Mouse (Mus musculus) testis, postnatal 14 days (tissue): ENCODE results near the gene Olfr1393.
"Not testable (repeated sequence)": the region's sequence is repeated elsewhere in the genome, so short reads cannot be mapped to it uniquely, and the experiment has no call there.

Experiments used
- DNase-seq: peaks from one replicate; pipeline ENCODE4 v3.0.0; 2021; ENCODE audit warnings: low spot score

The Olfr1393 gene

GRCm38 (mm10) chr11:49251380-49251761, 26.7 kb upstream of the Olfr1393 start:
- no peak for DNase-seq

- no peak for DNase-seq
Measured at GRCm38 (mm10) chr11:49252048-49252447, 26.1 kb upstream of the Olfr1393 start.

DNA sequence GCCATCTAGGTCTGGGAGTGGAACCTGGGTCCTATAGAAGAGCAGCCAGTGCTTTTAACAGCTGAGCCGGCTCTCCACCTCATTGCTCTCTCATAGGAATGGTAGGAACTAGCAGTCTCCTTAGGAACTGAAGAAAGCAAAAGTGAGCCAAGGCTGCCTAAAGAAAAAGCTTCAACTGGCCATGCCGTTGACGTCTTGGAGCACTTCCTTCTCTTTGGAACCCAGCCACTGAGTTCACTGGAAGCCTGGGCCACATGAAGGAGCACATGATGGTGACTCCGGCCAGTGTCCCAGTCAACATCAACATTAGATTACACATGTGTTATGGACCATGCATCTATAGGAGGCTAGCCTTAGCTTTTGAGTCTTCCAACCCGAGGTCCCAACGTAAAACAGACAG, 25.1 kb upstream of the Olfr1393 start:
- no peak for DNase-seq

- DNase-seq = no peak
Measured at GRCm38 (mm10) chr11:49259296-49259695, 18.8 kb upstream of the Olfr1393 start.

DNA sequence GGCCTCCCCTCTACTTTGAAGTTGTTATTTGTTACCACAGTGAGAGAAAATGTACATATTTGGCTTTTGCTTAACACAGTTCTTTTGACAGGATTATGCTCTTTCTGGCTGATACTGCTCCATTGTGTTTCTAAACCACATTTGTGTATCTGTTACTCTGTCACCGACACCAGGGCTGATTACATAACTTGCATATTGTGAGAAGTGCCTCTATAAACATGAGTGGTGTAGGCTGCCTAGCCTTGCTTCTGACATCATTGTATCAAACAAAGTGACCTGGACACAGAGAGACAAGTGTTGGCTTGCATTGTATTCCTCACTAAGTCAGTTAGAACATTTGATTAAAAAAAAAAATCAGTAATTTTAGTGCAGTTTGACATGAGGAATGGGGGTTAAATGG, 18.3 kb upstream of the Olfr1393 start:
- no peak for DNase-seq

GRCm38 (mm10) chr11:49260598-49261312, 17.3 kb upstream of the Olfr1393 start:
- no peak for DNase-seq

GRCm38 (mm10) chr11:49261313-49261855, 16.7 kb upstream of the Olfr1393 start:
- DNase-seq = no peak

DNA sequence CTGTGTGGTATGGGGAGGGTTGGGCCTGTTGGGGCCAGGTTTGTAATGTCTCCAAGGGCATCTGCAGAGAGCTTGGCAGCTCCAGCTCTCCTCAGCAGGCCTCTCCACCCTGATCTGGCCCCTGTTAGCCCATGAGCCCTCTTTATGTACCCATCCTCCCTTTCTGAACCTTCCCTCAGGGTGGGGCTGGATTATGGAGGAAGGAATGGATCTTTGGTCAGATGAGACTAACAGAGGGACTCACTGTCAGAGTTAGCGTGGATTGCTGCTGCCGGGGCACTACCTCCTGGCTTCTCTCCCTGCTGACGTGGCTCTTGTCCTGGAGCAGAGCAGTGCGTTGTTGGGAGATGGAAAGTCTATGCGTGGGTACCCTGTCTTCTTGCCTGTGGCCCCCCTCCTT, 15.8 kb upstream of the Olfr1393 start:
- no peak for DNase-seq

DNA sequence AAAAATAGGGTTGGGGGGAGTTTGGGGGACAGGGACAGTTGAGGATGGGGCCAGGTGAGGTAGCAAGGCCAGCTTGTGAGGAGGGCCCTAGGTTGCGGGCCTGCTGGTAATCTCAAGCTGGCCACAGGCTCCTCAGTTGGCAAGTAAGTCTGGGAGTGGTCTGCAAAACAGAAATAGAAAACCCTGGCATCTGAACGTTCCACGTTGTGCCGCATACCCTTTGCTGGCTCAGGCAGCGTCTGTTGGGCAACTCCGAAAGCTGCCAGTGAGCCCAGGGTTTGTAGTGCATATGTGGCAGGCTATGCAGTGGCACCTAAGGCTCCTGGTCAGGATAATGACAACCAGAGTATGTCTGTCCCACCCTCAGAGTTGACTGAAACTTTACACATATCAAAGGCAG, 15.0 kb upstream of the Olfr1393 start:
- DNase-seq = no peak

DNA sequence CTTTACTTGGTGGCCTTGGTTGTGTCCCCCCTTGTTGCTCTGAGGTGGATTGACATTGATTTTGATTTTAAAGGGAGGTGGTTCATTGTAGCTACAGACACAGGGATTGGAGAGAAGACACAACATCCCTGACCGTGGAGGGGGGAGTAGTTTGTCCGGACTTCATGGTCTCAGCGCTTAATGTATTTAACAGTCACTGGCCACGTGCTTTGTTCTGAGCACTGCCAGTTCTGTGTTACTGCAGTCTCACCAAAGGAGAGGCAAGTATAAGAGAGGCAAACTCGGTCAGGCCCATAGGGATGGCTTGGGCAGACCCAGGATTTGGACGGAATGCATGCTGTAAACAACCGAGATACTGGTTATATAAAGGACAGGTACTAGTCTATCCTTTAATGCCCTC, 14.0 kb upstream of the Olfr1393 start:
- DNase-seq = no peak

GRCm38 (mm10) chr11:49264622-49265021, 13.5 kb upstream of the Olfr1393 start:
- no peak for DNase-seq

DNA sequence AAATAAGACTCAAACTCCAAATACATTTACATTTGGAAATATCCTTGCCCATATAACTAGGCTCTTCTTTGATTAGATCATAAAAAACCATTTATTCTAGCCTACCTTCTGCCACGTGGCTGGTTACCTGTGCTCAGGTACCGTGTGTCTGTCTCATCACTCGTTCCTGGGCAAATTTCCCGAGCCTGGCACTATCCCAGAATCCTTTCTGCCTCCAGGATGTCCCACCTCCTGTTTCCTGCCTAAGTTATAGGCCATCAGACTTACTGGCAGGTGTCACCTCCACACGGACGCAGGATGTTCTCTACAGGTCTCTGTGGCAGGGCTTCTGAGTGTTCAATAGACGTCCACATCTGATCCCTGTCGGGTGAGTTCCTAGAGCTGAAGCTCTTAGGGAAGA, 13.0 kb upstream of the Olfr1393 start:
- no peak for DNase-seq

- DNase-seq = no peak
Measured at GRCm38 (mm10) chr11:49266671-49267070, 11.4 kb upstream of the Olfr1393 start.

DNA sequence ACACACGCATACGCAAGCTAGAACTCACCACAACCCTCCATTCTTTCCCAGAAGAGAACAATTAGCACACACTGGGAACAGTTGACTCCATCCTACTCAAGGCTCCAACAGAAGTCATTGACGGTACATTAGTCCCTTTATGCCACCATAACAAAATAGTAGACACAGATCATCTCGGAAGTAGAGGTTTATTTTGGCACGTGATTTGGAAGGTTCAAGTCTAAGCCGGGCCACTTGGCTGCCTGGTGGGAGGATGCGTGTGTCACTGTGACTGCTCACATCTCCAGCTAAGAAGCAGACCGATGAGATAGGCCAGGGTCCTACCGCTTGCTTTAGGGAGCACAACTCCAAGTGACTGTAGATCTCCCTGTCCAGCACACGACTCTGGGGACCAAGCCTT, 10.8 kb upstream of the Olfr1393 start:
- no peak for DNase-seq

DNA sequence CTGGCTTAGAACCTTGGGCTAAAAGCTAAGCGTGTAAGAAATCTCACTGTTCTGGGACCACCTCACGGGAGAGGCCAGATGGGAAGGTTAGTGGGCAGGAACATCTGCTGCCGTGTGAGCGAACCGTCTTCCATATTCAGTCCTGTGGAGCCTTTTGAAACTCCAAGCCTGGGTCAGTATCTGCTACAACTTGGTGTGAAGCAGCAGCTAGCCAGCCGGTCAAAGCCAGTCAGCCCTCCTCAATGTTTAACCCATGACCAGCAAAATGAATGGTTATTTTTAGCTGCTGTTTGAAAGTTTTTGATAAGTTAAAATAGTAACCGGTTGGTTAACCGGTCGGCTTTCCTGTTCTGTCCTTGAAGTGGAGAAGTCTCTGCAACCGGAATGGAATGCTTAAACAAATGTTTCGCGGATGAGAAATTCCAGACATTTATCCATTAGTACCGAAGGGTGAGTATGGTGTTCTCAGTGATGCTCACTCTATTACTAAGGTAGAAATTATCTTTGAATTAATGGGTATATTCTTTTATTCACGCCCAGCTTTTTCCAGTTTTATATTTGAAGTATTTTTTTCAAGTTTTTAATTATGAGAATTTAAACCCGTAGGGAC, 10.0 kb upstream of the Olfr1393 start:
- no peak for DNase-seq

DNA sequence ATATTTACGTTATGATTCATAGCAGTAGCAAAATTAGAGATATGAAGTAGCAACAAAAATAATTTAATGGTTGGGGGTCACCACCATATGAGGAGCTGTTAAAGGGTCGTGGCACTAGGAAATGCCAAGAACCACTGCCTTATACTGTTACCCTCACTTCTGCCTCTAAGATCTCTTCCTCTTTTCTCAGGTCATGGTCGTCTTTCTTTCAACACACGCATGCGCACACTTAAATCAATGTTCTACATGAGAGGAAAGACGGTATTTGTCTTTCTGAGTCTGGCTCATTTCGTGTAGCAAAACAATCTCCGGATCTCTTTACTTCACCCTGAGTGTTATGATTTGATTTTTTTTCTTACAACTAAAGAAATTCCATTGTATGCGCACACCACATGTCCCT, 8.3 kb upstream of the Olfr1393 start:
- no peak for DNase-seq

DNA sequence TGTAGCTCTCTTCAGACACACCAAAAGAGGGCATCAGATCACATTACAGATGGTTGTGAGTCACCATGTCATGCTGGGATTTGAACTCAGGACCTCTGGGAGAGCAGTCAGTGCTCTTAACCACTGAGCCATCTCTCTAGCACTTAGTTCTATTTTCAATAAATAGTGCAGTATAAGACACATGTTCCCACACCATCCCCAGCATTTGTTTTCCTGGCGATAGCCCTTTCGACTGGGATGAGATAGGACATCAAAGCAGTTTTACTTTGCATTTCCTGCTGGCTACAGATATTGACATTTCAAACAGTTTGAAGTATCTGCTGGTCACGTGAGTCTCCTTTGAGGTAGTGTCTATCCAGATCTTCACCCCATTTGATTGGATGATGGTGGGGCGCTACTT, 7.7 kb upstream of the Olfr1393 start:
- no peak for DNase-seq

DNA sequence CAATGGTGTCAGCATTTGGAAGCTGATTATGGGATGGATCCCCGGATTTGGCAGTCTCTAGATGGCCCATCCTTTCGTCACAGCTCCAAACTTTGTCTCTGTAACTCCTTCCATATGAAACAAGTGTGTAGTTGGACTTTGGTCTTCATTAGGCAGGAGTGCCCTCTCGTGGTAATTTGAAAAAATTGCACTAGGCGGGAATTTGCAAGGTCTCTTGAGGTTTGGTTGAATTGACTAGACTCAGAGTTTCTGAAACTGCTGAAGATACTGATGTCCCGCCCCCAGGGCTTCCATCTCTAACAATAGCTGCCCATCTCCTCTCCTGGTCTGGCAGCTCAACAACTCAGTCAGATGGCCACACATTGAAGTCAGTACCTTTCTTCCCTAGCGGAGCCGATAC, 6.8 kb upstream of the Olfr1393 start:
- DNase-seq = no peak

- no peak for DNase-seq
Measured at GRCm38 (mm10) chr11:49273834-49274519, 4.1 kb upstream of the Olfr1393 start.

DNA sequence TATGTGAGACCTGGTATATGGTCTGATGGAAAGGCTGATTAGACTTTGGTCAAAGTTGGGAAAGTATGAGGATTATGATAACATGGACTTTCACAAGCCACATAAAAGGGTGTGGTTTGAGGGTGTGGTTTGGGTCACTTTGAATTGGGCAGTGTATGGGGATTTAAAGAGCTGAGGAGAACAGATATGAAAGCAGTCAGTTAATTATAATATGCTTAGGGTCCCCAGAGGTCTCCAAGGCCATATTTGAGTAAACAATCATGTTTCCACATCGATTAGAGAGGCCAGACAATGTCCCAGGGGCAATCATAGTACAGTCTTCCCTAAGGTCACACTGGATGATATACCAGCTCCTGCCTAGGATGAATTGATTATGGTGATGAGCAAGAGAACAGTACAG, 6.9 kb downstream of the Olfr1393 start, which contains the start of gene Olfr1392:
Gene Olfr1392, plus strand, starts transcription at position 301 of the 400 bp plus-strand sequence.
- not testable (repeated sequence) for DNase-seq

- DNase-seq = no peak
Measured at GRCm38 (mm10) chr11:49287251-49287650, 9.1 kb downstream of the Olfr1393 start.

- DNase-seq = no peak
Measured at GRCm38 (mm10) chr11:49292777-49293176, 14.7 kb downstream of the Olfr1393 start.

- DNase-seq = no peak
Measured at GRCm38 (mm10) chr11:49304441-49304840, 26.3 kb downstream of the Olfr1393 start, which contains the start of gene Olfr10. Gene Olfr10, plus strand, starts transcription at chr11:49304741.
